Mouse (Mus musculus) c-Kit-positive CD71-negative TER-119-negative erythroid progenitor cells, embryonic 14.5 days (primary cell): ENCODE measurements around the gene Tlr11.
A peak's percentile ranks its signal among the peaks of the same experiment; 100 is the strongest.

Experiments
- DNase-seq: peaks from one replicate; pipeline ENCODE4 v3.0.0-alpha.2; 2013; ENCODE audit warnings: low read depth

Tlr11 gene

DNA sequence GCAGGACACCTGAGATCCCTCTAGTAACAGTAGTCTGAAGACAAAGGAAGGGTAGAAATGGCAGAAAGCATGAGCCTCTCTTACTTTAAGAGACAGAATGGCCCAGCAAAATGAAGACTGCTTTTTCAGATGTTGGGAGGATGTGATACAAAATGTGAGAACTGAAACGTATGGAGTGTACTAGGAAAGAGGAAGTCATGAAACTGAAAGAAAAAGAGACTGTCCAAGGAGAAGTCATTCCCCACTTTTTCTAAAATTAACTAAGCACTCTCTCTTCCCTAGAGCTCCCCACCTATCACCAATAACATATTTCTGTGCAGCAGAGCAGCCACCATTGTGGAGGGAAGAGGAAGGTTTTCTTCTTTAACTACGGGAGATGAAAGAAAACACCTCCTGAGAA, at the start of gene Tlr11:
TSS of gene Tlr11 (plus strand) at position 322 of the 400 bp plus-strand sequence.
- DNase-seq: no peak

DNA sequence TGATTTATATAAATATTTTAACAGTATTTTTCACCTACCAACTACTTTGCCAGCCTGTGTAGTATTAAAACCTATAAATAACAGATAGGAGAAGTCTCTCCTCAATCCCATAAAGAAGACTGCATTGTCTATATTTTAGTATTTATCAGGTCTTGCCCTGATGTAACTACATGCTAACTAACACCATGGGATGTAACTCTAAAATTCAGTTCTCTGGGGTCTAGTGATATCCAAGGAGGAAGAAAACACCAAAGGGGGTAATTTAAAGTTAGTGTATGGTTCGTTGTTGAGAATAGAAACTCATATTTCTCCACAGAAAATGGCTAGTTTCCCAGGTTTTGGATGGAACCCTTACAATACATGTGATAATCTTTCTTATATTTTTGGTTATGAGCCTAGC, 31.1 kb upstream of the Tlr11 start, which contains the start of gene Olfr734:
TSS of gene Olfr734 (minus strand) at position 101 of the 400 bp plus-strand sequence.
- DNase-seq: no peak

DNA sequence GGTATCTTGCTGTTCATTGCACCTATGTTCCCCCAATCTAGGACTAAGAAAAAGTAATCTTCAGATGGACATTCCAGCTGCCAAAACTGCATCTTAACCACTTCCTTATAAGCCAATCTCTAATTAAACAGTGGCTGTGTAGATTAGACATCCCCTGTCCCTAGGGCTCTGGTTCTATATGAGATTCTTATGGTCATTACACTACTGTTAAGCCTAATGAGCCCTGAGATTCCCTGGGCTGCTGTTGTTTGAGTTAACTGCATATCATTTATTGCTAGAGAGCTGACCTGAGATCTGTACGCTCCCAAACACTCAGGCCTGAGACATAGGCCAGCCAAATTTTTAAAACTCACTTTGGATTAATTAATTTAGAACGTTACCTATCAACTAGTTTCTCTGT, 8.9 kb upstream of the Tlr11 start, which contains the start of gene Olfr735:
TSS of gene Olfr735 (minus strand) at position 77 of the 400 bp plus-strand sequence.
- DNase-seq: no peak

DNA sequence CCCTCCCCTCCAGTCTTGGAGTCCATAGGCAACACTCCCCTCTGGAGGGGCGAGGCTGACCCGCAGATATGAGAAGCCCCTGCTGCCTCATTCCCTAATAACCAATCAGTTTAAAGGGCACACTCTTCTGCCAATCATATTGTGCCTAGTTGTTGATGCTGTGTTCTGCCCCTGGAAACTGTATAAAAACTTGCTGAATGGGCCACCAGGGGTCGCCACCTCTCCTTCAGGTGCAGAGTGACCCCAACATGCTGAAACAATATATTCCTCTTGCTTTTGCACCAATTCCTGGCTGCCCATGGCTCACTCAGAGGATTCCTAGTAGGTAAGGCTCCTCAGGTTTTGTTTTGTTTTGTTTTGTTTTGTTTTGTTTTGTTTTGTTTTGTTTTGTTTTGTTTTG, 5.3 kb upstream of the Tlr11 start:
- DNase-seq: peak; percentile 10

DNA sequence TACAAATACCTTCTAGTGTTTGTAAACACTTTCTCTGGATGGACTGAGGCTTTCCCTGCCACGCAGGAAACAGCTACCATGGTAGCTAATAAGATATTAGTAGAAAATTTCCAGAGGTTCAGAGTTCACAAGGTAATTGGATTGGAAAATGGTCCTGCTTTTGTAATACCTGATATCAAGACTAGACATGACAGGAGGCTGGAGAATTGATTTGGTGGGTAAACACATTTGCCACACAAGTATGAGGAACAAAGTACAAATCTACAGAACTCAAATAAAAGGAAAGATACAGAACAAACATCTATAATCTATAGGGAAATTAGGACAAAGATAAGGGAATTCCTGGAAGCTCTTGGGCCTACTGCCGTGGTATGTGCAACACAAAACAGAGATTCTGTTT, 989 bp upstream of the Tlr11 start:
- DNase-seq: no peak

DNA sequence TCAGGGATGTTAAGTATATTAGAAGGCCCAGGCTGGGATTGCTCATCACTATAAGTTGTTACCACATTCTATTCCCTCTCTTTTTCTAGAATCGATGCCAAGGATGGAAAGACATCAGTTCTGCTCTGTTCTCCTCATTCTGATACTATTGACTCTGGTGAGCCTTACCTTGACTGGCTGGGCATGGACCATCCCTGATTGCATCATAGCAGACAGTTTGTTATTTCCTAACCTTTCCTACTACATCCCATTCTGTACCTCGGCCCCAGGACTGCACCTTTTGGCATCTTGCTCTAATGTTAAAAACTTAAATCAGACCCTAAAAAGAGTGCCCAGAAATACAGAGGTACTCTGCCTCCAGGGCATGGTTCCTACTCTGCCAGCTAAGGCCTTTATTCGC, 2.8 kb downstream of the Tlr11 start:
- DNase-seq: no peak

DNA sequence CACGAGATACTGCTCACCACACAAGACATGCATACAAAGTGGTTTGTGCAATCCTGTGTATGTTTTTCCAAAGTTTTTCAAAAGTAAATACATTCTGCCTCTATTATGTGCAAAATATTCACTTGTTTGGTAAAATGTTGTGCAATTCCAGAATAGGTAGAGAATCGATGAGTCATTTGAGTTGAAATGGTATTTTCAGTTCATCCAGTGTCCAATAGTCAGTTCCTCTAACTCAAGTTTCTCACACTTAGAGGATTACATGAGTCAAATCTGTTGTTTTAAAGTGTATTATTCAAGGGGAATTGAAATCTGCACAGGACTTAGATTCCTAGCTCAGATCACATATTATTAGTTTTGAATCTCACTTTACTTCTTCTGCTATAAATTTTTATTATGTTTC, 5.8 kb downstream of the Tlr11 start:
- DNase-seq: no peak

DNA sequence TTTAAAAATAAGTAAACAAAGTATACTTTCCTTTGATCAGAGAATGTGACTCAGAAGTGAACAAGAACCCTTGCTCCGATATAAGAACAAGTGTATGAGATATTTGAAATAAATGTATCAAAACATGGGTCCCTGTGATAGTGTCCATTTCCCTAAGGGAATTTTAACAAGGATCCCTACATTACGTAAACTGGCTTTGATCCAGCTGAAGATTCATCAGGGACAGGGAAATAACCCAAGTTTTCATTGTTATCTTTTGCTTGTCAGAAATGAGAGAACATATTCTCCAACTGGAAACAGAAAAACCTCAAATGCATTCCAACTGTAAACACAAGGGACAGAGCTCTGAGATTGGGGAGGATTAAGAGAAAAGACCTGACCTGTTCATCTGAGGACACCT, 23.1 kb downstream of the Tlr11 start, which contains the start of gene Olfr736:
TSS of gene Olfr736 (plus strand) at position 301 of the 400 bp plus-strand sequence.
- DNase-seq: no peak

DNA sequence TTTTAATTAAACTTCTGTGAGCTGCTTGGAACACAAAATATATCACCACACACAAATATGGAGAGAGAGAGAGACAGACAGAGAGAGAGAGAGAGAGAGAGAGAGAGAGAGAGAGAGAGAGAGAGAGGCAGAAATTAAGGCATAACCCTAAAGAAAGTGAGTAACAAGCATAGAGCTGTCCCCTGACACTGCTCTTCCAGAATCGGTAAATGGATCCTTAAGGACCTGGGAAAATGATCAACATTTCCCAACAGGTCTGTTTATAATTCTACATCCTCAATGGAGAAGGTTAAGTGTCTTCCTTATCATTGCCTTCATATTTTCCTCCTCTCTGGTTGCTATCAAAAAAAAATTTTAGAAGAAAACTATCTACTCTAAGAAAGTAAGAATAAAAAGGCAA, 49.6 kb downstream of the Tlr11 start, which contains the start of gene Olfr738:
TSS of gene Olfr738 (plus strand) at position 301 of the 400 bp plus-strand sequence.
- no peak for DNase-seq
